Mouse (Mus musculus): Measurements from ENCODE around the gene Unc5b.
A peak's percentile ranks its signal among the peaks of the same experiment; 100 is the strongest.
"Not testable (repeated sequence)": the region's sequence is repeated elsewhere in the genome, so short reads cannot be mapped to it uniquely, and the experiment has no call there.

The Unc5b gene

GRCm38 (mm10) chr10:60753941-60754340 lies 77.4 kb downstream of the Unc5b start:
- DNase-seq (ENCODE audit: extremely low spot score): no peak

GRCm38 (mm10) chr10:60753261-60753660 lies 78.1 kb downstream of the Unc5b start:
- DNase-seq (ENCODE audit: extremely low spot score): no peak

GRCm38 (mm10) chr10:60752040-60753020 lies 79.1 kb downstream of the Unc5b start, which contains the start of gene Slc29a3:
TSS of gene Slc29a3 (minus strand) at chr10:60752794.
- peak; percentile 98 for DNase-seq (ENCODE audit: extremely low spot score)

- no peak for DNase-seq (ENCODE audit: extremely low spot score)
Observed at GRCm38 (mm10) chr10:60747667-60748212, 83.6 kb downstream of the Unc5b start.

- no peak for DNase-seq (ENCODE audit: extremely low spot score)
Observed at GRCm38 (mm10) chr10:60746512-60746911, 84.9 kb downstream of the Unc5b start.

GRCm38 (mm10) chr10:60744543-60745290 lies 86.7 kb downstream of the Unc5b start:
- no peak for DNase-seq (ENCODE audit: extremely low spot score)

- no peak for DNase-seq (ENCODE audit: extremely low spot score)
Observed at GRCm38 (mm10) chr10:60743681-60744080, 87.7 kb downstream of the Unc5b start.

- DNase-seq (ENCODE audit: extremely low spot score): no peak
Observed at GRCm38 (mm10) chr10:60742942-60743341, 88.4 kb downstream of the Unc5b start.

- not testable (repeated sequence) for DNase-seq (ENCODE audit: extremely low spot score)
Observed at GRCm38 (mm10) chr10:60742296-60742695, 89.1 kb downstream of the Unc5b start.

GRCm38 (mm10) chr10:60741435-60741834 lies 89.9 kb downstream of the Unc5b start:
- DNase-seq (ENCODE audit: extremely low spot score): no peak

- no peak for DNase-seq (ENCODE audit: extremely low spot score)
Observed at GRCm38 (mm10) chr10:60739619-60740363, 91.6 kb downstream of the Unc5b start.

GRCm38 (mm10) chr10:60737886-60738640 lies 93.3 kb downstream of the Unc5b start:
- no peak for DNase-seq (ENCODE audit: extremely low spot score)

GRCm38 (mm10) chr10:60737169-60737728 lies 94.1 kb downstream of the Unc5b start:
- DNase-seq (ENCODE audit: extremely low spot score): no peak

- DNase-seq (ENCODE audit: extremely low spot score): no peak
Observed at GRCm38 (mm10) chr10:60735737-60736136, 95.6 kb downstream of the Unc5b start.

- no peak for DNase-seq (ENCODE audit: extremely low spot score)
Observed at GRCm38 (mm10) chr10:60733471-60733870, 97.9 kb downstream of the Unc5b start.

GRCm38 (mm10) chr10:60732397-60732861 lies 99.0 kb downstream of the Unc5b start:
- DNase-seq (ENCODE audit: extremely low spot score): no peak

GRCm38 (mm10) chr10:60731742-60732141 lies 99.6 kb downstream of the Unc5b start:
- no peak for DNase-seq (ENCODE audit: extremely low spot score)

- DNase-seq (ENCODE audit: extremely low spot score): no peak
Observed at GRCm38 (mm10) chr10:60727301-60727700, 104.1 kb downstream of the Unc5b start.

- DNase-seq (ENCODE audit: extremely low spot score): no peak
Observed at GRCm38 (mm10) chr10:60726896-60727295, 104.5 kb downstream of the Unc5b start.

GRCm38 (mm10) chr10:60724496-60724895 lies 106.9 kb downstream of the Unc5b start:
- DNase-seq (ENCODE audit: extremely low spot score): no peak
